In genomic region chr12:104127696-104128095, GRCm38 (mm10) we compare ENCODE assay signal across 45 mouse cellular contexts. TPM values are rescaled to one million over a fixed set of nuclear protein-coding genes. Genes with fewer than 3 reads are reported as not detected.
"Had no signal": no experiment of that assay in that cellular context is flagged by ENCODE, and none has a peak within 500 bp of the region (broad histone marks: within the 10 kb centered on the region; RNA-seq: fewer than 3 reads in every experiment).

Gene Serpina3b (plus strand): TSS chr12:104127996.

- H3K9me3 ChIP-seq: limb, embryonic 10.5 days; limb, embryonic 12.5 days; limb, embryonic 13.5 days; limb, embryonic 15.5 days; liver, embryonic 12.5 days; liver, embryonic 13.5 days; liver, embryonic 15.5 days; lung, embryonic 15.5 days; megakaryocyte, embryonic 14.5 days; midbrain, embryonic 10.5 days; midbrain, embryonic 12.5 days; midbrain, embryonic 13.5 days; midbrain, embryonic 15.5 days; neural tube, embryonic 12.5 days had no signal

- H3K4me1 ChIP-seq: limb, embryonic 10.5 days; limb, embryonic 12.5 days; limb, embryonic 13.5 days; limb, embryonic 15.5 days; liver, embryonic 12.5 days; liver, embryonic 13.5 days; liver, embryonic 15.5 days; lung, embryonic 15.5 days; midbrain, embryonic 10.5 days; midbrain, embryonic 12.5 days; midbrain, embryonic 13.5 days; midbrain, embryonic 15.5 days; neural tube, embryonic 12.5 days had no signal

- H3K4me2 ChIP-seq: limb, embryonic 12.5 days; limb, embryonic 13.5 days; limb, embryonic 15.5 days; liver, embryonic 11.5 days; liver, embryonic 12.5 days; liver, embryonic 13.5 days; liver, embryonic 15.5 days; lung, embryonic 14.5 days; lung, embryonic 15.5 days; midbrain, embryonic 11.5 days; midbrain, embryonic 12.5 days; midbrain, embryonic 13.5 days; midbrain, embryonic 15.5 days; neural tube, embryonic 12.5 days had no signal

- H3K36me3 ChIP-seq: limb, embryonic 10.5 days; limb, embryonic 12.5 days; limb, embryonic 13.5 days; limb, embryonic 15.5 days; liver, embryonic 12.5 days; liver, embryonic 13.5 days; liver, embryonic 15.5 days; lung, embryonic 15.5 days; midbrain, embryonic 10.5 days; midbrain, embryonic 12.5 days; midbrain, embryonic 13.5 days; midbrain, embryonic 15.5 days; neural tube, embryonic 12.5 days had no signal

- ATAC-seq: liver, embryonic 12.5 days; liver, postnatal 0 days; lung, postnatal 0 days; midbrain, embryonic 13.5 days; midbrain, embryonic 15.5 days; midbrain, embryonic 16.5 days had no signal

- H3K27me3 ChIP-seq: limb, embryonic 12.5 days; limb, embryonic 13.5 days; limb, embryonic 15.5 days; liver, embryonic 12.5 days; liver, embryonic 13.5 days; liver, embryonic 15.5 days; lung, embryonic 15.5 days; midbrain, embryonic 12.5 days; midbrain, embryonic 13.5 days; midbrain, embryonic 15.5 days; neural tube, embryonic 12.5 days had no signal

- H3K27ac ChIP-seq: limb, embryonic 10.5 days; limb, embryonic 12.5 days; limb, embryonic 13.5 days; limb, embryonic 15.5 days; liver, embryonic 12.5 days; liver, embryonic 13.5 days; liver, embryonic 14.5 days; liver, embryonic 15.5 days; lung, embryonic 15.5 days; macrophage; midbrain, embryonic 10.5 days; midbrain, embryonic 12.5 days; midbrain, embryonic 13.5 days; midbrain, embryonic 15.5 days; neural tube, embryonic 12.5 days had no signal

- DNase-seq: left cerebral cortex, postnatal 4 days; liver; liver, embryonic 13.5 days; liver, postnatal 0 days; lung, adult 18-20 months; lung, adult 2 months; lung, embryonic 14.5 days; lung, postnatal 10 days; lung, postnatal 14 days; lung, postnatal 36 days; lung, postnatal 4 days; midbrain, embryonic 14.5 days had no signal

- H3K4me3 ChIP-seq: limb, embryonic 10.5 days; limb, embryonic 12.5 days; limb, embryonic 13.5 days; limb, embryonic 15.5 days; liver, embryonic 12.5 days; liver, embryonic 13.5 days; liver, embryonic 15.5 days; lung, embryonic 15.5 days; megakaryocyte, embryonic 14.5 days; midbrain, embryonic 10.5 days; midbrain, embryonic 12.5 days; midbrain, embryonic 13.5 days; midbrain, embryonic 15.5 days; myocyte; neural tube, embryonic 12.5 days had no signal

- H3K9ac ChIP-seq: limb, embryonic 12.5 days; limb, embryonic 13.5 days; limb, embryonic 15.5 days; liver, embryonic 12.5 days; liver, embryonic 13.5 days; liver, embryonic 14.5 days; liver, embryonic 15.5 days; liver, postnatal 0 days; lung, embryonic 14.5 days; lung, embryonic 15.5 days; midbrain, embryonic 12.5 days; midbrain, embryonic 13.5 days; midbrain, embryonic 15.5 days; neural tube, embryonic 12.5 days had no signal

RNA-seq across cellular contexts. Expression of gene Serpina3b, which starts in this region (rescaled TPM):
- total RNA-seq: left cerebral cortex, postnatal 10 days; left cerebral cortex, postnatal 14 days; left cerebral cortex, postnatal 25 days; left cerebral cortex, postnatal 36 days; left cerebral cortex, postnatal 4 days; megakaryocyte progenitor cell, adult 5-6 weeks; megakaryocyte, adult 5-6 weeks; megakaryocyte-erythroid progenitor cell, adult 5-6 weeks; midbrain, postnatal 0 days; monocyte, adult 5-6 weeks had no signal
- polyA plus RNA-seq: limb, embryonic 10.5 days; limb, embryonic 11.5 days; limb, embryonic 12.5 days; limb, embryonic 13.5 days; liver, adult 2 months; lung, adult 2 months; lung, embryonic 14.5 days; lung, embryonic 15.5 days; lung, embryonic 16.5 days; lung, postnatal 0 days; midbrain, embryonic 10.5 days; midbrain, embryonic 11.5 days; midbrain, embryonic 12.5 days; midbrain, embryonic 13.5 days; midbrain, embryonic 14.5 days; midbrain, embryonic 15.5 days; midbrain, embryonic 16.5 days; midbrain, postnatal 0 days; myocyte; neural tube, embryonic 11.5 days; neural tube, embryonic 12.5 days had no signal
